Mouse (Mus musculus): ENCODE results near the gene Aff2. TPM values are rescaled to one million over a fixed set of nuclear protein-coding genes. Genes with fewer than 3 reads are reported as not detected.
A peak's percentile ranks its signal among the peaks of the same experiment; 100 is the strongest.

Aff2 gene
- polyA plus RNA-seq, 1 experiment from 2014 or later: 14.7 TPM

- 63% methylated on average over 1 of the region's 1 CpGs for WGBS
- DNase-seq (ENCODE audit: low spot score) (no peak), ATAC-seq (replicated peaks; ENCODE audit: low FRiP score) (no peak)
These were observed 29.6 kb downstream of the Aff2 start for GRCm38 (mm10) chrX:69389738-69390137.

GRCm38 (mm10) chrX:69415043-69415442, 54.9 kb downstream of the Aff2 start:
- DNase-seq (ENCODE audit: low spot score) (no peak), ATAC-seq (replicated peaks; ENCODE audit: low FRiP score) (no peak)
- WGBS: 47% methylated on average over 1 of the region's 1 CpGs

More at GRCm38 (mm10) chrX:69389738-69390137, 29.6 kb downstream of the Aff2 start:
- no peak overlapping the region for H3K27ac ChIP-seq (ENCODE audit: low read depth, low read length)
- no peaks in the 10 kb centered on the region for H3K9me3 ChIP-seq (ENCODE audit: control insufficient read depth, low read length)
- H3K4me1 ChIP-seq (replicated peaks; ENCODE audit: control insufficient read depth, insufficient read depth, low read length): no peaks in the 10 kb centered on the region
- H3K4me3 ChIP-seq (ENCODE audit: low read depth, low read length): no peak overlapping the region
- no peaks in the 10 kb centered on the region for H3K36me3 ChIP-seq (ENCODE audit: control insufficient read depth, insufficient read depth, low read length)
- no peak overlapping the region for H3K4me2 ChIP-seq (ENCODE audit: low read depth, low read length, severe bottlenecking)
- H3K9ac ChIP-seq (ENCODE audit: low read length): no peak overlapping the region
- no peaks in the 10 kb centered on the region for H3K27me3 ChIP-seq (ENCODE audit: control insufficient read depth, insufficient read depth, low read length)

DNA sequence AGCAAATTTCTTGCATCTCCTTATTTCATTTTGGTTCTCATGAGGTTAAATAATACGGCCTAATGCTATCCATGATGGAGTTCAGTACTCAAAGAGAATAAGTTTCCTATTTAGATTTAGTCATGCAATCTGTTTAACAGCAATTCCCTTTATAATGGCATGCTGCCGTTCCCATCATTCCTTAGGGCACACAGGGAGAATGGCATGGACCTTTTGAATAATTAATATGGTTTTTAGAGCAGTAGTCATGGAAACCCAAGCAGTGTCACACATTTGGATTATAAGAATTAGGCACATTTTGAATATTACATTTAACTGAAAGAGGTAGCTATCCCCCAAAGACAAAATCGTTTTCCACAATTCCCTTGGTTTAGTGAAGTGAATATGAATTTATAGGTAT, 78.3 kb downstream of the Aff2 start:
- Histone ChIP-seq H3K27me3 (ENCODE audit: control insufficient read depth, insufficient read depth, low read length) (no peaks in the 10 kb centered on the region), H3K9me3 (ENCODE audit: control insufficient read depth, low read length) (no peaks in the 10 kb centered on the region), H3K9ac (ENCODE audit: low read length) (no peak overlapping the region), H3K4me1 (replicated peaks; ENCODE audit: control insufficient read depth, insufficient read depth, low read length) (no peaks in the 10 kb centered on the region), H3K4me3 (ENCODE audit: low read depth, low read length) (no peak overlapping the region), H3K4me2 (ENCODE audit: low read depth, low read length, severe bottlenecking) (no peak overlapping the region), H3K27ac (ENCODE audit: low read depth, low read length) (no peak overlapping the region), H3K36me3 (ENCODE audit: control insufficient read depth, insufficient read depth, low read length) (no peaks in the 10 kb centered on the region)
- WGBS: 58% methylated on average over 3 of the region's 3 CpGs
- DNase-seq (ENCODE audit: low spot score) (no peak), ATAC-seq (replicated peaks; ENCODE audit: low FRiP score) (no peak)

More at GRCm38 (mm10) chrX:69415043-69415442, 54.9 kb downstream of the Aff2 start:
- Histone ChIP-seq H3K27me3 (ENCODE audit: control insufficient read depth, insufficient read depth, low read length) (no peaks in the 10 kb centered on the region), H3K4me1 (replicated peaks; ENCODE audit: control insufficient read depth, insufficient read depth, low read length) (no peaks in the 10 kb centered on the region), H3K4me3 (ENCODE audit: low read depth, low read length) (no peak overlapping the region), H3K27ac (ENCODE audit: low read depth, low read length) (no peak overlapping the region), H3K9ac (ENCODE audit: low read length) (no peak overlapping the region), H3K9me3 (ENCODE audit: control insufficient read depth, low read length) (no peaks in the 10 kb centered on the region), H3K36me3 (ENCODE audit: control insufficient read depth, insufficient read depth, low read length) (no peaks in the 10 kb centered on the region), H3K4me2 (ENCODE audit: low read depth, low read length, severe bottlenecking) (no peak overlapping the region)

- H3K9me3 ChIP-seq (ENCODE audit: control insufficient read depth, low read length): no peaks in the 10 kb centered on the region
- no peak overlapping the region for H3K27ac ChIP-seq (ENCODE audit: low read depth, low read length)
- no peaks in the 10 kb centered on the region for H3K36me3 ChIP-seq (ENCODE audit: control insufficient read depth, insufficient read depth, low read length)
- no peak overlapping the region for H3K4me2 ChIP-seq (ENCODE audit: low read depth, low read length, severe bottlenecking)
- H3K27me3 ChIP-seq (ENCODE audit: control insufficient read depth, insufficient read depth, low read length): no peaks in the 10 kb centered on the region
- H3K9ac ChIP-seq (ENCODE audit: low read length): no peak overlapping the region
- no peak for DNase-seq (ENCODE audit: low spot score)
- no peak overlapping the region for H3K4me3 ChIP-seq (ENCODE audit: low read depth, low read length)
- ATAC-seq (replicated peaks; ENCODE audit: low FRiP score): no peak
- no peaks in the 10 kb centered on the region for H3K4me1 ChIP-seq (replicated peaks; ENCODE audit: control insufficient read depth, insufficient read depth, low read length)
These were observed 81.8 kb downstream of the Aff2 start for GRCm38 (mm10) chrX:69441937-69442336.

- no peaks in the 10 kb centered on the region; the same call in 1 of the 2 replicates for H3K4me1 ChIP-seq (replicated peaks; ENCODE audit: control insufficient read depth, insufficient read depth, low read length)
- DNase-seq (ENCODE audit: low spot score): no peak
- H3K36me3 ChIP-seq (ENCODE audit: control insufficient read depth, insufficient read depth, low read length): no peaks in the 10 kb centered on the region
- H3K4me3 ChIP-seq (ENCODE audit: low read depth, low read length): no peak overlapping the region
- H3K27ac ChIP-seq (ENCODE audit: low read depth, low read length): no peak overlapping the region
- 83% methylated on average over 2 of the region's 2 CpGs for WGBS
- no peak for ATAC-seq (replicated peaks; ENCODE audit: low FRiP score)
- no peaks in the 10 kb centered on the region for H3K9me3 ChIP-seq (ENCODE audit: control insufficient read depth, low read length)
- no peak overlapping the region for H3K9ac ChIP-seq (ENCODE audit: low read length)
- H3K27me3 ChIP-seq (ENCODE audit: control insufficient read depth, insufficient read depth, low read length): no peaks in the 10 kb centered on the region
- no peak overlapping the region for H3K4me2 ChIP-seq (ENCODE audit: low read depth, low read length, severe bottlenecking)
These were observed 100.8 kb downstream of the Aff2 start for GRCm38 (mm10) chrX:69460896-69461295.

DNA sequence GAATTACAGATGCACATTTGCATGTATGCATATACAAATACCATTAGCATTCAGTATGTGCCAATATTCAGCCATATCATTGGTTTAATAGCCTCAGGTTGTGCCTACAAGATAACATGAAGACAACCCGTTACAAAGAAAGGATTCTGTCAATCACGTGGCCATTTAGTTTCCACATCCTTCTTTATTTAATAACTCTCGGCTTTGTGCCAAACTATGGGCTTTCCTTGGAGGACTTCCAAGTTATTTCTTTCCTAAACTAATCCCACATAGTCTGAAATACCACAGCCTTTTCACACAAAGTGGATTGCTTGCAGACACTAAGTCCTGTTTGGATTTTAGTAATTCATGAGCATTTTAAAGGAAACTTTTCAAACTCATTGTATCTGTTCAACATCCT, 142.0 kb downstream of the Aff2 start:
- no peaks in the 10 kb centered on the region for H3K27me3 ChIP-seq (ENCODE audit: control insufficient read depth, insufficient read depth, low read length)
- no peaks in the 10 kb centered on the region for H3K9me3 ChIP-seq (ENCODE audit: control insufficient read depth, low read length)
- WGBS: 64% methylated on average over 3 of the region's 3 CpGs
- no peaks in the 10 kb centered on the region for H3K36me3 ChIP-seq (ENCODE audit: control insufficient read depth, insufficient read depth, low read length)
- no peak overlapping the region for H3K27ac ChIP-seq (ENCODE audit: low read depth, low read length)
- no peak overlapping the region for H3K9ac ChIP-seq (ENCODE audit: low read length)
- no peak for DNase-seq (ENCODE audit: low spot score)
- H3K4me2 ChIP-seq (ENCODE audit: low read depth, low read length, severe bottlenecking): no peak overlapping the region
- H3K4me1 ChIP-seq (replicated peaks; ENCODE audit: control insufficient read depth, insufficient read depth, low read length): no peaks in the 10 kb centered on the region
- no peak for ATAC-seq (replicated peaks; ENCODE audit: low FRiP score)
- no peak overlapping the region for H3K4me3 ChIP-seq (ENCODE audit: low read depth, low read length)

- H3K36me3 ChIP-seq (ENCODE audit: control insufficient read depth, insufficient read depth, low read length): no peaks in the 10 kb centered on the region
- no peak overlapping the region for H3K27ac ChIP-seq (ENCODE audit: low read depth, low read length)
- no peaks in the 10 kb centered on the region for H3K9me3 ChIP-seq (ENCODE audit: control insufficient read depth, low read length)
- DNase-seq (ENCODE audit: low spot score): peak; percentile 50
- H3K9ac ChIP-seq (ENCODE audit: low read length): no peak overlapping the region
- no peak overlapping the region for H3K4me2 ChIP-seq (ENCODE audit: low read depth, low read length, severe bottlenecking)
- 42% methylated on average over 6 of the region's 6 CpGs for WGBS
- H3K27me3 ChIP-seq (ENCODE audit: control insufficient read depth, insufficient read depth, low read length): no peaks in the 10 kb centered on the region
- H3K4me1 ChIP-seq (replicated peaks; ENCODE audit: control insufficient read depth, insufficient read depth, low read length): no peaks in the 10 kb centered on the region
- ATAC-seq (replicated peaks; ENCODE audit: low FRiP score): peak; percentile 88
- no peak overlapping the region for H3K4me3 ChIP-seq (ENCODE audit: low read depth, low read length)
These were observed 158.0 kb downstream of the Aff2 start for GRCm38 (mm10) chrX:69518040-69518575.

- Histone ChIP-seq H3K4me3 (ENCODE audit: low read depth, low read length) (no peak overlapping the region), H3K36me3 (ENCODE audit: control insufficient read depth, insufficient read depth, low read length) (no peaks in the 10 kb centered on the region), H3K4me2 (ENCODE audit: low read depth, low read length, severe bottlenecking) (no peak overlapping the region), H3K9me3 (ENCODE audit: control insufficient read depth, low read length) (no peaks in the 10 kb centered on the region), H3K27ac (ENCODE audit: low read depth, low read length) (no peak overlapping the region), H3K9ac (ENCODE audit: low read length) (no peak overlapping the region), H3K4me1 (replicated peaks; ENCODE audit: control insufficient read depth, insufficient read depth, low read length) (no peaks in the 10 kb centered on the region), H3K27me3 (ENCODE audit: control insufficient read depth, insufficient read depth, low read length) (no peaks in the 10 kb centered on the region)
- ATAC-seq (replicated peaks; ENCODE audit: low FRiP score) (no peak), DNase-seq (ENCODE audit: low spot score) (no peak)
- WGBS: 76% methylated on average over 1 of the region's 1 CpGs
These were observed 180.7 kb downstream of the Aff2 start for GRCm38 (mm10) chrX:69540811-69541210.

- ATAC-seq (replicated peaks; ENCODE audit: low FRiP score): no peak
- Histone ChIP-seq H3K9ac (ENCODE audit: low read length) (no peak overlapping the region), H3K4me2 (ENCODE audit: low read depth, low read length, severe bottlenecking) (no peak overlapping the region), H3K36me3 (ENCODE audit: control insufficient read depth, insufficient read depth, low read length) (no peaks in the 10 kb centered on the region), H3K27ac (ENCODE audit: low read depth, low read length) (no peak overlapping the region), H3K9me3 (ENCODE audit: control insufficient read depth, low read length) (no peaks in the 10 kb centered on the region), H3K27me3 (ENCODE audit: control insufficient read depth, insufficient read depth, low read length) (no peaks in the 10 kb centered on the region), H3K4me3 (ENCODE audit: low read depth, low read length) (no peak overlapping the region), H3K4me1 (replicated peaks; ENCODE audit: control insufficient read depth, insufficient read depth, low read length) (no peaks in the 10 kb centered on the region)
- 77% methylated on average over 2 of the region's 2 CpGs for WGBS
- no peak for DNase-seq (ENCODE audit: low spot score)
These were observed 219.9 kb downstream of the Aff2 start for GRCm38 (mm10) chrX:69579903-69580459.
